Mouse (Mus musculus) heart, postnatal 0 days (tissue): ENCODE measurements at regions not wholly inside any gene's neighbourhood (a gene's known extent, or its start where the extent isn't known, plus 50 kb on each side); places are given as distances from the start of the nearest gene placed in this dataset.

ENCODE experiments used
- CTCF ChIP-seq: IDR thresholded peaks from 2 replicates; pipeline ENCODE4 v1.5.1; 2016; ENCODE audit warnings: antibody characterized with exemption, control low read depth, low read depth
- EP300 ChIP-seq: IDR thresholded peaks from 2 replicates; pipeline ENCODE4 v1.6.1; 2016; ENCODE audit warnings: antibody characterized with exemption, low read depth

DNA sequence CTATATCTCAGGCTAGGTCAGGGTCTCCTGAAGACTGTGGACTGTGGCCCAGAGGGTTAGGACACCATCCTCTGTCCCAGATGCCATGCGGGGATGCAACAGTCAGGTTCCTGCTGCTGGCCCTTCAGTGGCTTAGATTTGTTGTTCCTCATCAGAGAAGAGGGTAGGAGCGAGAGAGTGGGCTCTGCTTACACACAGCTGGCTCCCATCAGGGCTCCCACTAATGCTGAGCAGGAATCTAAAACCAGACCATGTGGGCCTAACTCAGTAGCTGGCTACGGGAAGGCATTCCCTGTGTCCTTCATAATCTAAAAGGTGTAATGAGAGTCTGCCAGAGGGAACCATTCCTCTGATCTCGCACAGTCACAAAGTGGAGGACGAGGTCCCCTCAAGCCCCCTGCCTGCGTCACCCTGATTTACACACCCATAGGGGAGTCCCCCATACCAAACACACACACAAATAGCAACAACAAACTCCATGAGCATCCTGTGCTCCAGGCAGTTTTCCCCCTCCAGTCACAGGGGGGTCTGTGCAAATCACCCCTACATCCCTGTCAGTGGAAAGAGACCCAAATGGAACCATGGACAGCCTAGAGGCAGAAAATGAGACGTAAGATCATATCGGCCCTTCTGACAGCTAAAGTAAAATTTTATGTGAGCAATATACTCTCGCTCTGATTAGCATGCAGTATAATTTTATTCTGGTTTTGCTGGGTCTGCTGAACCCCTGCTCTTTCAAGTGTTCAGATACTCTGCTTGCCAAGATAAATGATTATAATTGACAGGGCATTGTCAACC lies 234.8 kb downstream of the 3110018I06Rik start:
- TF ChIP-seq CTCF (no peak), EP300 (no peak)
